Mouse (Mus musculus): Measurements from ENCODE around the gene Dbx1. TPM values are rescaled to one million over a fixed set of nuclear protein-coding genes. Genes with fewer than 3 reads are reported as not detected.
A peak's percentile ranks its signal among the peaks of the same experiment; 100 is the strongest.

Gene Dbx1
- total RNA-seq, 1 experiment: not detected

- no peak overlapping the region for H3K9ac ChIP-seq (ENCODE audit: insufficient read depth, low read depth, low read length, poor library complexity, severe bottlenecking)
- H3K4me3 ChIP-seq (ENCODE audit: insufficient read depth in 1 of 2, low read depth in 1 of 2, low read length in 2 of 2, poor library complexity in 1 of 2, severe bottlenecking in 1 of 2): no peak overlapping the region
- DNase-seq (ENCODE audit: low read depth, low spot score): no peak
- peaks cover 6 to 32% of the 10 kb centered on the region in 2 experiments; a peak in 3 of 4 replicates for H3K4me1 ChIP-seq (ENCODE audit: control insufficient read depth in 2 of 2, insufficient read depth in 2 of 2, low read length in 2 of 2, poor library complexity in 1 of 2)
- peaks cover 3% of the 10 kb centered on the region; the same call in 1 of the 2 replicates for H3K36me3 ChIP-seq (ENCODE audit: control insufficient read depth, insufficient read depth, low read length, poor library complexity, severe bottlenecking)
- TF ChIP-seq HCFC1 (IDR thresholded peaks at IDR 0.05; ENCODE audit: borderline replicate concordance, insufficient read depth, low read length): no peak
- no peak for TF ChIP-seq ZNF384 (IDR thresholded peaks at IDR 0.05; ENCODE audit: low read depth, low read length)
- TF ChIP-seq ZC3H11A (IDR thresholded peaks at IDR 0.05; ENCODE audit: borderline replicate concordance, low read depth, low read length): no peak
- no peak for TF ChIP-seq CHD2 (IDR thresholded peaks at IDR 0.05; ENCODE audit: low read depth, low read length)
- no peak for TF ChIP-seq MAFK (IDR thresholded peaks at IDR 0.05; ENCODE audit: insufficient read depth, low read depth, low read length)
- H3K27ac ChIP-seq (ENCODE audit: insufficient read depth, low read depth, low read length, poor library complexity, severe bottlenecking): no peak overlapping the region
- in situ Hi-C loops (cut with MboI; ENCODE audit: low sequenced_read_pairs in 2 of 2, unreplicated experiment in 2 of 2): no loop called here
- H3K9me3 ChIP-seq (ENCODE audit: control insufficient read depth, insufficient read depth, low read depth, low read length): no peaks in the 10 kb centered on the region
These were observed 32.4 kb downstream of the Dbx1 start for GRCm38 (mm10) chr7:49604244-49604643.

GRCm38 (mm10) chr7:49601191-49601975 lies 35.3 kb downstream of the Dbx1 start:
- peaks cover 0 to 12% of the 10 kb centered on the region in 2 experiments; a peak in 1 of 4 replicates for H3K4me1 ChIP-seq (ENCODE audit: control insufficient read depth in 2 of 2, insufficient read depth in 2 of 2, low read length in 2 of 2, poor library complexity in 1 of 2)
- peak; percentile 54 for DNase-seq (ENCODE audit: low read depth, low spot score)
- H3K27ac ChIP-seq (ENCODE audit: insufficient read depth, low read depth, low read length, poor library complexity, severe bottlenecking): no peak overlapping the region
- no peak overlapping the region for H3K4me3 ChIP-seq (ENCODE audit: insufficient read depth in 1 of 2, low read depth in 1 of 2, low read length in 2 of 2, poor library complexity in 1 of 2, severe bottlenecking in 1 of 2)
- TF ChIP-seq ZC3H11A (IDR thresholded peaks at IDR 0.05; ENCODE audit: borderline replicate concordance, low read depth, low read length): peak; percentile 24; the same call in 1 of the 2 replicates
- TF ChIP-seq ZNF384 (IDR thresholded peaks at IDR 0.05; ENCODE audit: low read depth, low read length): no peak
- H3K36me3 ChIP-seq (ENCODE audit: control insufficient read depth, insufficient read depth, low read length, poor library complexity, severe bottlenecking): peaks cover 7% of the 10 kb centered on the region; the same call in 1 of the 2 replicates
- no peak overlapping the region for H3K9ac ChIP-seq (ENCODE audit: insufficient read depth, low read depth, low read length, poor library complexity, severe bottlenecking)
- in situ Hi-C loops (cut with MboI; ENCODE audit: low sequenced_read_pairs in 2 of 2, unreplicated experiment in 2 of 2): no loop called here
- no peaks in the 10 kb centered on the region for H3K9me3 ChIP-seq (ENCODE audit: control insufficient read depth, insufficient read depth, low read depth, low read length)

GRCm38 (mm10) chr7:49599950-49600349 lies 36.7 kb downstream of the Dbx1 start:
- Histone ChIP-seq H3K36me3 (ENCODE audit: control insufficient read depth, insufficient read depth, low read length, poor library complexity, severe bottlenecking) (peaks cover 7% of the 10 kb centered on the region; the same call in 1 of the 2 replicates), H3K4me3 (ENCODE audit: insufficient read depth in 1 of 2, low read depth in 1 of 2, low read length in 2 of 2, poor library complexity in 1 of 2, severe bottlenecking in 1 of 2) (no peak overlapping the region), H3K9me3 (ENCODE audit: control insufficient read depth, insufficient read depth, low read depth, low read length) (no peaks in the 10 kb centered on the region), H3K27ac (ENCODE audit: insufficient read depth, low read depth, low read length, poor library complexity, severe bottlenecking) (no peak overlapping the region), H3K9ac (ENCODE audit: insufficient read depth, low read depth, low read length, poor library complexity, severe bottlenecking) (no peak overlapping the region), H3K4me1 (ENCODE audit: control insufficient read depth in 2 of 2, insufficient read depth in 2 of 2, low read length in 2 of 2, poor library complexity in 1 of 2) (peaks cover 0 to 2% of the 10 kb centered on the region in 2 experiments; a peak in 1 of 4 replicates)
- DNase-seq (ENCODE audit: low read depth, low spot score): no peak
- TF ChIP-seq MAFK (IDR thresholded peaks at IDR 0.05; ENCODE audit: insufficient read depth, low read depth, low read length): no peak
- no peak for TF ChIP-seq CHD2 (IDR thresholded peaks at IDR 0.05; ENCODE audit: low read depth, low read length)
- no peak for TF ChIP-seq ZNF384 (IDR thresholded peaks at IDR 0.05; ENCODE audit: low read depth, low read length)
- TF ChIP-seq ZC3H11A (IDR thresholded peaks at IDR 0.05; ENCODE audit: borderline replicate concordance, low read depth, low read length): no peak
- no peak for TF ChIP-seq HCFC1 (IDR thresholded peaks at IDR 0.05; ENCODE audit: borderline replicate concordance, insufficient read depth, low read length)
- in situ Hi-C loops (cut with MboI; ENCODE audit: low sequenced_read_pairs in 2 of 2, unreplicated experiment in 2 of 2): no loop called here

GRCm38 (mm10) chr7:49598225-49598624 lies 38.4 kb downstream of the Dbx1 start:
- H3K9me3 ChIP-seq (ENCODE audit: control insufficient read depth, insufficient read depth, low read depth, low read length): no peaks in the 10 kb centered on the region
- no peak for TF ChIP-seq MAFK (IDR thresholded peaks at IDR 0.05; ENCODE audit: insufficient read depth, low read depth, low read length)
- TF ChIP-seq ZNF384 (IDR thresholded peaks at IDR 0.05; ENCODE audit: low read depth, low read length): no peak
- no peak for TF ChIP-seq ZC3H11A (IDR thresholded peaks at IDR 0.05; ENCODE audit: borderline replicate concordance, low read depth, low read length)
- no peak for TF ChIP-seq CHD2 (IDR thresholded peaks at IDR 0.05; ENCODE audit: low read depth, low read length)
- no peak for TF ChIP-seq HCFC1 (IDR thresholded peaks at IDR 0.05; ENCODE audit: borderline replicate concordance, insufficient read depth, low read length)
- H3K9ac ChIP-seq (ENCODE audit: insufficient read depth, low read depth, low read length, poor library complexity, severe bottlenecking): no peak overlapping the region
- H3K27ac ChIP-seq (ENCODE audit: insufficient read depth, low read depth, low read length, poor library complexity, severe bottlenecking): no peak overlapping the region
- no peak for DNase-seq (ENCODE audit: low read depth, low spot score)
- in situ Hi-C loops (cut with MboI; ENCODE audit: low sequenced_read_pairs in 2 of 2, unreplicated experiment in 2 of 2): no loop called here
- H3K4me1 ChIP-seq (ENCODE audit: control insufficient read depth in 2 of 2, insufficient read depth in 2 of 2, low read length in 2 of 2, poor library complexity in 1 of 2): peaks cover 0 to 2% of the 10 kb centered on the region in 2 experiments; a peak in 1 of 4 replicates
- H3K4me3 ChIP-seq (ENCODE audit: insufficient read depth in 1 of 2, low read depth in 1 of 2, low read length in 2 of 2, poor library complexity in 1 of 2, severe bottlenecking in 1 of 2): no peak overlapping the region
- H3K36me3 ChIP-seq (ENCODE audit: control insufficient read depth, insufficient read depth, low read length, poor library complexity, severe bottlenecking): peaks cover 13% of the 10 kb centered on the region; the same call in 1 of the 2 replicates
